Mouse (Mus musculus) kidney, postnatal 0 days (tissue): ENCODE data around the gene Zfp3. TPM values are rescaled to one million over a fixed set of nuclear protein-coding genes. Genes with fewer than 3 reads are reported as not detected.
A peak's percentile ranks its signal among the peaks of the same experiment; 100 is the strongest.
"Not testable (repeated sequence)": the region's sequence is repeated elsewhere in the genome, so short reads cannot be mapped to it uniquely, and the experiment has no call there.

Experiments
- ATAC-seq: fragments of 200-750 bp; cut with Nextera tagmentation; replicated peaks from 2 replicates; pipeline ENCODE4 v1.8.0; 2017; ENCODE audit warnings: low read depth, moderate number of reproducible peaks, moderate TSS enrichment, moderate library complexity; ENCODE audit not compliant: low FRiP score
- DNase-seq: peaks from one replicate; pipeline ENCODE4 v3.0.0-alpha.2; 2016; ENCODE audit warnings: low spot score
- H3K27ac ChIP-seq: fragments of 300-500 bp; sonication (generic); 2 replicates; pipeline ENCODE4 v1.5.1; 2014; ENCODE audit warnings: mild to moderate bottlenecking
- H3K27me3 ChIP-seq: fragments of 300-500 bp; sonication (generic); 2 replicates; pipeline ENCODE4 v1.6.1; 2014; ENCODE audit warnings: low read length, mixed read lengths; ENCODE audit not compliant: insufficient read depth
- H3K36me3 ChIP-seq: fragments of 300-500 bp; sonication (generic); 2 replicates; pipeline ENCODE4 v1.6.1; 2014; ENCODE audit warnings: low read length, mixed read lengths; ENCODE audit not compliant: insufficient read depth
- H3K4me1 ChIP-seq: fragments of 300-500 bp; sonication (generic); replicated peaks from 2 replicates; pipeline ENCODE4 v1.6.1; 2014; ENCODE audit warnings: antibody characterized with exemption, low read length, mixed read lengths; ENCODE audit not compliant: insufficient read depth
- H3K4me2 ChIP-seq: fragments of 300-500 bp; sonication (generic); 2 replicates; pipeline ENCODE4 v1.6.1; 2014; ENCODE audit warnings: mild to moderate bottlenecking, low read length, moderate library complexity, mixed read lengths
- H3K4me3 ChIP-seq: fragments of 300-500 bp; sonication (generic); replicated peaks from 2 replicates; pipeline ENCODE4 v1.5.1; 2014; ENCODE audit warnings: low read depth, low read length
- H3K9ac ChIP-seq: fragments of 300-500 bp; sonication (generic); 2 replicates; pipeline ENCODE4 v1.6.1; 2014; ENCODE audit warnings: low read depth, low read length
- H3K9me3 ChIP-seq: fragments of 300-500 bp; sonication (generic); replicated peaks from 2 replicates; pipeline ENCODE4 v1.6.1; 2016; ENCODE audit warnings: low read length, inconsistent platforms, mixed read lengths
- CTCF ChIP-seq: IDR thresholded peaks from 2 replicates; pipeline ENCODE4 v1.5.1; 2016; ENCODE audit warnings: antibody characterized with exemption, low read depth, mild to moderate bottlenecking, moderate library complexity
- WGBS: fragments of 180-500 bp; shearing (Covaris S2); extraction: QIAGEN DNeasy Blood & Tissue Kit; methylation state at CpG from one replicate; pipeline ENCODE4 v1.1.7; 2014; 5-methylcytosine and 5-hydroxymethylcytosine counted together
- polyA plus RNA-seq: library from polyadenylated mRNA; unstranded; fragments of >200 nt; fragmentation: Nextera tagmentation; extraction: Ambion mirVana; gene quantifications from 2 replicates; pipeline ENCODE4 v1.2.1, GENCODE M21; 2015

Zfp3 gene
- polyA plus RNA-seq, 1 experiment from 2014 or later, result 7.1 TPM

DNA sequence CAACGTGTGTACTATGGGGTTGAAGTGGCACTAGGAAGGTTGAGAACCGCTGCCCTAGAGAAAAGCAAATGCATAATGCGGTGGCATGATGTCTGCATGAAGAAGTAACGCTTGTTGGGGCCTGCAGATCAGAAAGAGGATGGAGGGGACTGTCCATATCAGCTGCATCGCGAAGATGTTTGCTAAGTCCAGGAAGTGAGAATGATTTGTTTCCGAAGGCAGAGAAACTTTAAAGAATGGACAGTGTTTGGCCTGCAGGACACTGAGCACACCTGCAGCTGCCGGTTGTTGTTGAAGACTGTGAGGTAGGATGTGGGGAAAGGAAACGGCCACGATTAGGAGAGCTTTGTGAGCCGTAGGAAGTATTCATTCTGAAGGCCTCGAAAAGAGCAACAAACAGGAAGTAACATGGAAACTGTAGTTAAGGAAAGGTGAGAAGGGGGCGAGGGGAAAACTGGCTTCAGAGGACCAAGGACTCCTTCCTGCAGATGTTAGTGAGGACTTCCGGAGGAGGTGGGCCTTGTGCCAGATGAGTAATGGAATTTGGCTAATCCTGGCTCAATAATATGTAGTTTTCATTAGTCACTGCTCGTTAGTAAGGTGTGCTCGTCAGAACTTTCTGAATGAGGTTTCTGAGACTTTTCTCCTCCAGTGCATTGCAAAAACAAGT is 1.9 kb downstream of the Zfp3 start:
- Histone ChIP-seq H3K4me1 (0 out of 2 replicates have a peak, but pooled peaks cover 4% of the 10 kb centered on the region), H3K27me3 (no peaks in the 10 kb centered on the region), H3K4me2 (peak overlapping the region; percentile 5), H3K4me3 (no peak overlapping the region), H3K9me3 (no peaks in the 10 kb centered on the region), H3K9ac (no peak overlapping the region), H3K36me3 (peaks cover 3% of the 10 kb centered on the region; the same call in 1 of the 2 replicates), H3K27ac (peak overlapping the region; percentile 47; the same call in 1 of the 2 replicates)
- 69% methylated on average over 16 of the region's 16 CpGs for WGBS
- ATAC-seq (no peak), DNase-seq (peak; percentile 27)
- TF ChIP-seq CTCF, result no peak

DNA sequence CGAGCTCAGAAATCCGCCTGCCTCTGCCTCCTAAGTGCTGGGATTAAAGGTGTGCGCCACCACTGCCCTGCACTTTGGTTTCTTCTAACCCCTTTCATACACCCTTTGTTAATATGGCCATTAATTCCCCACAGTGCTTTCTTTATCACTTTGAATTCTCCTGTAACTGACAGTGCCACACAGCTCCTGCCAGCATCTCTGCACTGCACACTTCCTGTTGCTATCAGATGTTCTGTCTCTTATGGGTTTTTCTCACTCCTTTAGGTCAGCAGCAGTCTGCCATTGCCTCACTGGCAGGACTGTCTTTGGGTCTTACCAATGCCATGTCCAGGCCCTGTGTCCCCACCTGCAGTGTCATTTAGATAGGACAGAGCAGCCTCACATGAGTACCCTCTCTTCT is 6.8 kb downstream of the Zfp3 start:
- ATAC-seq, result no peak
- 0 out of 2 replicates have a peak, but pooled peaks cover 3% of the 10 kb centered on the region for H3K4me1 ChIP-seq
- no peaks in the 10 kb centered on the region for H3K9me3 ChIP-seq
- no peaks in the 10 kb centered on the region for H3K27me3 ChIP-seq
- H3K4me2 ChIP-seq, result no peak overlapping the region
- DNase-seq, result no peak
- H3K9ac ChIP-seq, result no peak overlapping the region
- 98% methylated on average over 3 of the region's 3 CpGs for WGBS
- H3K27ac ChIP-seq, result no peak overlapping the region
- peaks cover 10% of the 10 kb centered on the region; the same call in 1 of the 2 replicates for H3K36me3 ChIP-seq
- H3K4me3 ChIP-seq, result no peak overlapping the region
- no peak for TF ChIP-seq CTCF

DNA sequence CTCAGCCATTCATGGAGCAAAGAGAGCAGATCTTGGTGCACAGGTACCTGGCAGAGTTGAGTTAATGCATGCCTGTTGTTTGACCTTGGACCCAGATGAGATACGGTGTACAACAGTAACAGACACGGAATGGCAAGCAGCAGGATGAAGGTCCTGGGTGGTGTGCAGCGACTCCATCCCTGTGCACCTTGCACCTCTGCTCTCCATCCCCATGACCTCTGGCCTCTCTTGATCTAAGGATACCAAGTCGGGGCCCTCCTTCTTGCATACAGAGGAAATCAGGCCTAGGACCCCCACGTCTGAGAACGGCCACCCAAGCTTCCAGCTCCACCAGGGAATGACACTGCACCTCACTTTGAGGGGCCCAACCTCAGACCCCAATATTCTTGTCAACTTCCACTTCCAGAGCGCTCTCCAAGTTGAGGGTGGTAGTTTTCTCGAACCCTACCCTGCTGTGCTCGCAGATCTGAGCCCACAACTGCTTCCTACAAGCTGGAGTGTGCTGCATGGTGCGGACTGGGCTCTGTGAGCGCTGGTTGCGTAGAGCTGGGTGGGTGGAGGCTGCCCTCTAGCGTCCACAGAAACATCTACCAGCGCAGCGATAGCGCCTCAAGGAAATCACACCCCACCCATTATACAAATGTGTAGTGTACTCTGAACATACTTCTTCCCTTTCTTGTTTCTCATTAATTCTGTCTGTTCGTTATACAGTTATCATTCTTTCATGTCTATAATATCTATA is 13.0 kb downstream of the Zfp3 start:
- no peak overlapping the region for H3K27ac ChIP-seq
- DNase-seq (peak; percentile 91), ATAC-seq (peak; percentile 65)
- no peak overlapping the region for H3K4me3 ChIP-seq
- H3K4me1 ChIP-seq, result no peaks in the 10 kb centered on the region
- H3K36me3 ChIP-seq, result peaks cover 2% of the 10 kb centered on the region; the same call in 1 of the 2 replicates
- TF ChIP-seq CTCF, result peak; percentile 94
- no peak overlapping the region for H3K4me2 ChIP-seq
- H3K9ac ChIP-seq, result no peak overlapping the region
- WGBS, result 28% methylated on average over 17 of the region's 17 CpGs
- H3K9me3 ChIP-seq, result no peaks in the 10 kb centered on the region
- H3K27me3 ChIP-seq, result no peaks in the 10 kb centered on the region

- no peaks in the 10 kb centered on the region for H3K4me1 ChIP-seq
These were observed 13.6 kb downstream of the Zfp3 start for GRCm38 (mm10) chr11:70777634-70778033.

GRCm38 (mm10) chr11:70778058-70778457 is 14.0 kb downstream of the Zfp3 start:
- ATAC-seq, H3K27ac ChIP-seq, H3K9me3 ChIP-seq, H3K36me3 ChIP-seq, H3K4me1 ChIP-seq, H3K9ac ChIP-seq, H3K27me3 ChIP-seq, H3K4me3 ChIP-seq, H3K4me2 ChIP-seq: not testable (repeated sequence)
- peak; percentile 71 for TF ChIP-seq CTCF
- 25% methylated on average over 6 of the region's 6 CpGs for WGBS
- DNase-seq, result peak; percentile 83

More at GRCm38 (mm10) chr11:70777634-70778033, 13.6 kb downstream of the Zfp3 start:
- 69% methylated on average over 6 of the region's 6 CpGs for WGBS
- TF ChIP-seq CTCF, result no peak
- Histone ChIP-seq H3K27ac (no peak overlapping the region), H3K4me3 (no peak overlapping the region), H3K36me3 (no peaks in the 10 kb centered on the region), H3K27me3 (no peaks in the 10 kb centered on the region), H3K9ac (no peak overlapping the region), H3K9me3 (no peaks in the 10 kb centered on the region), H3K4me2 (no peak overlapping the region)
- ATAC-seq, result no peak
- DNase-seq, result no peak

DNA sequence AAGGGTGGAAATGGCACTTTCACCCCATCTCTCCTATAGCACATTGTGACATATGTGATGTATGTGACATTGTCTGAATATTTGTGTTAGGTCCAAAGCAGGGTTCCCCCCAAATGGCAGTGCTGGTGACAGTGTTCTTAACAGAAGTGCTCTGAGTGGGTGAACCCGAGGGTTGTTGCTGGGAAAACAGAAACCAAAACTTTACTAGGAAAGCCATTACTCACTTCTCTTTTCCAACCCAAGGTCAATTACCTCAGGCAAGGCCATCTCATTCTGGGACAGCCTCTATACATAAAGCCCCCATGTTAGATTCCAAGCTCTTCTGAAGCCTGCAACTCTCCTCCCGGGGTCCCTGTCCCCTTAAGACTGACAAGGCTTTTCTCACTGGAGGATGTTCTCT is 21.9 kb downstream of the Zfp3 start:
- ATAC-seq (no peak), DNase-seq (no peak)
- WGBS, result 48% methylated on average over 2 of the region's 2 CpGs
- Histone ChIP-seq H3K9me3 (no peaks in the 10 kb centered on the region), H3K27me3 (no peaks in the 10 kb centered on the region), H3K27ac (no peak overlapping the region), H3K4me2 (no peak overlapping the region), H3K9ac (no peak overlapping the region), H3K4me1 (no peaks in the 10 kb centered on the region), H3K4me3 (no peak overlapping the region), H3K36me3 (no peaks in the 10 kb centered on the region)
- no peak for TF ChIP-seq CTCF
